Mouse (Mus musculus) liver, postnatal 0 days (tissue): ENCODE measurements around the gene Prlhr.

Experiments used
- CTCF ChIP-seq: sonication (generic); IDR thresholded peaks from 2 replicates; pipeline ENCODE4 v1.5.1; 2016; ENCODE audit warnings: antibody characterized with exemption, low read depth
- EP300 ChIP-seq: IDR thresholded peaks from 2 replicates; pipeline ENCODE4 v1.6.1; 2016; ENCODE audit warnings: antibody characterized with exemption, low read depth, mild to moderate bottlenecking

GRCm38 (mm10) chr19:60465726-60466125 is 2.4 kb downstream of the Prlhr start:
- TF ChIP-seq CTCF (no peak), EP300 (no peak)
